Mouse (Mus musculus) cerebellum, adult 2 months (tissue): ENCODE data around the gene Tmod2. TPM values are rescaled to one million over a fixed set of nuclear protein-coding genes. Genes with fewer than 3 reads are reported as not detected.

Experiments used
- DNase-seq, 2 experiments: peaks; one replicate each; pipeline ENCODE4 v3.0.0; 2021
- H3K27ac ChIP-seq: fragments of 200-500 bp; 2 replicates; pipeline ENCODE4 v1.5.1; 2012; ENCODE audit warnings: low read length, control low read depth, inconsistent platforms; ENCODE audit not compliant: insufficient read depth
- H3K27me3 ChIP-seq: fragments of 200-500 bp; 2 replicates; pipeline ENCODE4 v1.6.1; 2012; ENCODE audit warnings: inconsistent platforms, mild to moderate bottlenecking, low read length, moderate library complexity; ENCODE audit not compliant: control insufficient read depth, insufficient read depth
- H3K4me1 ChIP-seq: fragments of 200-500 bp; 2 replicates; pipeline ENCODE4 v1.6.1; 2011; ENCODE audit warnings: low read length; ENCODE audit not compliant: control insufficient read depth, insufficient read depth
- H3K4me3 ChIP-seq: fragments of 200-500 bp; replicated peaks from 2 replicates; pipeline ENCODE3; 2011; ENCODE audit warnings: mild to moderate bottlenecking, low read depth, low read length, control low read depth; ENCODE audit not compliant: insufficient read depth
- CTCF ChIP-seq: fragments of 200-500 bp; IDR thresholded peaks from 2 replicates; pipeline ENCODE4 v1.5.1; 2011; ENCODE audit warnings: low read depth, mild to moderate bottlenecking, control low read depth, low read length, moderate library complexity, borderline replicate concordance; ENCODE audit not compliant: insufficient read depth
- POLR2A ChIP-seq: fragments of 200-500 bp; IDR thresholded peaks from 2 replicates; pipeline ENCODE4 v1.6.1; 2011; ENCODE audit warnings: low read length, control low read depth, borderline replicate concordance; ENCODE audit not compliant: insufficient read depth
- WGBS: fragments of 180-500 bp; shearing (Covaris S2); methylation state at CpG from one replicate; pipeline ENCODE4 v1.1.7; 2018; 5-methylcytosine and 5-hydroxymethylcytosine counted together
- polyA plus RNA-seq: library from polyadenylated mRNA; depleted of rRNA; stranded (reverse); fragments of >200 nt; gene quantifications from 2 replicates; pipeline ENCODE4 v1.2.3, GENCODE M21; 2012

The Tmod2 gene
- polyA plus RNA-seq, 1 experiment: 86.7 TPM

DNA sequence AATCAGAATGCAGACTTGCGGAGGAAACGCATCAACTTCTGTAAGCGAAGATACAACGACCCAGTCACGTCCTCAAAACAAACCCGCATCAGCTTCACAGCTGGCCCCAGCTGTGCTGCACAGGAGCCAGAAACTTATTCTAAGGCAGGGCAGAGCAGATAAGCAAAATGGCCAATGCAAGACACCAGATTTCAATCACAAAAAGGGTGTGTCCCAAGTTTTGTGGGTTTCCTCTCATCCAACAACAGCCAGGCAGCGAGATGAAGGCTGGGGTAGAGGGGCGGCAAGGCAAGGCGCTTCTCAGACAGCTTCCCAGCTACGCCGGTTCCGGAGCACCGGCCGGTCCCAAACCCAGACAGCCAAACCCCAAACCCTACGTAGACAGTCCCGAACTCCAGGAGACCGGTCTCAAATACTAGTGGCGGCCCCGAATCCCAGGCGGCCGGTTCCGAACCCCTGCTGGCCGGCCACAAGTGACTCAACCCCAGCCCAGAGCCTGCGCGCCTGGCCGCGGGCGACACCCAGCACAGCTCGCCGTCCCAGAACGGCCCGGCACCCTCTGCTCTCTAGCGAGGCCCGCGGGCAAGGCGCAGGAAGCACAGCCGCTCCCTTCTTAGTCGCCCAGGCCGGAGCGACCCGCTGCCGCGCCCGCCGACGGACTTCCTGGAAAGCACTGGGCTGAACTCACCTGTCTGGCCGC is 52.2 kb downstream of the Tmod2 start:
- Histone ChIP-seq H3K27ac (peak overlapping the region; percentile 59; the same call in 1 of the 2 replicates), H3K27me3 (no peaks in the 10 kb centered on the region), H3K4me3 (peak overlapping the region; percentile 94), H3K4me1 (no peaks in the 10 kb centered on the region; the same call in 1 of the 2 replicates)
- DNase-seq: no peak
- TF ChIP-seq CTCF: no peak
- no peak for TF ChIP-seq POLR2A
- WGBS: under 1% methylated on average over 47 of the region's 47 CpGs

DNA sequence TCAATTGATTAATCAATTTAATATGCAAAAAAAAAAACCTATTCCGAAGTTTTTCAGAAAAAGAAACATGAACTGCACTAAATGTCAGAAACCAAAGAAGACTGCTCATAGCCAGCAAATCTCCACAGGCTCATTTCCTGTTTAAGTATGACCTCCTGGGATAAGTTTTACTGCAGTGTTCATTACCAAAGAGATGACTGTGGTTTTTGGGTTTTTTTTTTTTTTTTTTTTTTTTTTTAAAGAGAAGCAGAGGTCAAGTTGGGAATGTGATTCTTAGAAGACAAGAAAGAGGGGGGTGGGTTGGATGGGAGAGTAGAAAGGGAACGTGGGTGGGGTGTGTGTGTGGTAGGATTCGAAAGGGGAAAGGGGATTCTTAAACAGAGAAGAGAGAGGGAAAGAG is 52.8 kb downstream of the Tmod2 start:
- DNase-seq: no peak
- 24% methylated on average over 3 of the region's 3 CpGs for WGBS
- Histone ChIP-seq H3K27ac (no peak overlapping the region), H3K4me1 (no peaks in the 10 kb centered on the region; the same call in 1 of the 2 replicates), H3K4me3 (peak overlapping the region; percentile 94), H3K27me3 (no peaks in the 10 kb centered on the region)
- TF ChIP-seq CTCF: no peak
- TF ChIP-seq POLR2A: no peak

DNA sequence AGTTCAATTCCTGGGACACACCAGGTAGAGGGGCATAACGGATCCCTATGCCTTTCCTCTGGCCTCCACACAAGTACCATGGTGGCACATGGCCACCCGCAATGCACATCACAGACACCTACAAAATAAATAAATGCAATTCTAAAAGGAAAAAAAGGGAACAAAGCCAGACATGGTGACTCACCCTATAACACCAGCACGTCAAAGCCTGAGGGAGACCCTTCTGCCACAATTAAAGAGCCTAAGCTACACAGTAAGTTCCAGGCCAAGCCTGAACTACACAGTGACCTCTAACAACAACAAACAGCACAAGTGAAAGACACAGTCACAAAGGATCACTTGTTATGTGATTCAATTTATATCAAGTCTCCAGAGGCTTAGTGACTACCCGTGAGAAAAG is 57.4 kb downstream of the Tmod2 start:
- Histone ChIP-seq H3K27ac (no peak overlapping the region), H3K4me3 (no peak overlapping the region), H3K4me1 (peaks cover 5% of the 10 kb centered on the region; the same call in 1 of the 2 replicates), H3K27me3 (no peaks in the 10 kb centered on the region)
- no peak for DNase-seq
- 73% methylated on average over 4 of the region's 4 CpGs for WGBS
- TF ChIP-seq POLR2A: no peak
- no peak for TF ChIP-seq CTCF

GRCm38 (mm10) chr9:75551342-75551741 is 59.8 kb downstream of the Tmod2 start:
- Histone ChIP-seq H3K4me1 (peaks cover 5% of the 10 kb centered on the region; the same call in 1 of the 2 replicates), H3K27me3 (no peaks in the 10 kb centered on the region), H3K4me3 (no peak overlapping the region), H3K27ac (peak overlapping the region; percentile 13; the same call in 1 of the 2 replicates)
- no peak for TF ChIP-seq POLR2A
- DNase-seq: peak; percentile 52 to 70
- 8% methylated on average over 5 of the region's 5 CpGs for WGBS

- no peak overlapping the region for H3K27ac ChIP-seq
- DNase-seq: no peak
- H3K27me3 ChIP-seq: no peaks in the 10 kb centered on the region
- 67% methylated on average over 8 of the region's 8 CpGs for WGBS
- TF ChIP-seq POLR2A (no peak), CTCF (no peak)
- peaks cover 5% of the 10 kb centered on the region; the same call in 1 of the 2 replicates for H3K4me1 ChIP-seq
- H3K4me3 ChIP-seq: no peak overlapping the region
These were observed 62.1 kb downstream of the Tmod2 start for GRCm38 (mm10) chr9:75549010-75549409.

- no peak for TF ChIP-seq CTCF
- no peak for TF ChIP-seq POLR2A
- peaks cover 2% of the 10 kb centered on the region; the same call in 1 of the 2 replicates for H3K4me1 ChIP-seq
- WGBS: 79% methylated on average over 12 of the region's 12 CpGs
- no peak overlapping the region for H3K4me3 ChIP-seq
- H3K27ac ChIP-seq: 0 out of 2 replicates have a peak overlapping the region, but pooled peaks have one; percentile 6
- no peaks in the 10 kb centered on the region for H3K27me3 ChIP-seq
- DNase-seq: no peak
These were observed 64.1 kb downstream of the Tmod2 start for GRCm38 (mm10) chr9:75546885-75547553.

DNA sequence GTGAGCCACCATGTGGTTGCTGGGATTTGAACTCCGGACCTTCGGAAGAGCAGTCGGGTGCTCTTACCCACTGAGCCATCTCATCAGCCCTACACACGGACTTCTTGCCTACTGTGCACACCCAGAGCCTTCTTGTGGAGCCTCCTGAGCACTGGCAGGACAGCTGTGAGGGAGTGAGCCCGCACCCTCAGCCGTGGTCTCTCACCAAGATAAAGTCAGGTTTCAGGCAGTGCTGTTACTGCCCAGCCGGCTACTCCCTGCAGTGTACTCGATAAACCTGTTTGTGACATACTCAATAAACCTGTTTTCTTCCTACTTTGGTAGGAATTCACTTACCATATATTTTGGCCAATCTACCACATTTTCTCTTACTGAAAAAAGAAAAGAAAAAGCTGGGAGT is 65.6 kb downstream of the Tmod2 start:
- Histone ChIP-seq H3K27me3 (no peaks in the 10 kb centered on the region), H3K27ac (no peak overlapping the region), H3K4me3 (no peak overlapping the region), H3K4me1 (no peaks in the 10 kb centered on the region)
- TF ChIP-seq CTCF (no peak), POLR2A (no peak)
- DNase-seq: no peak
- WGBS: 95% methylated on average over 8 of the region's 8 CpGs

DNA sequence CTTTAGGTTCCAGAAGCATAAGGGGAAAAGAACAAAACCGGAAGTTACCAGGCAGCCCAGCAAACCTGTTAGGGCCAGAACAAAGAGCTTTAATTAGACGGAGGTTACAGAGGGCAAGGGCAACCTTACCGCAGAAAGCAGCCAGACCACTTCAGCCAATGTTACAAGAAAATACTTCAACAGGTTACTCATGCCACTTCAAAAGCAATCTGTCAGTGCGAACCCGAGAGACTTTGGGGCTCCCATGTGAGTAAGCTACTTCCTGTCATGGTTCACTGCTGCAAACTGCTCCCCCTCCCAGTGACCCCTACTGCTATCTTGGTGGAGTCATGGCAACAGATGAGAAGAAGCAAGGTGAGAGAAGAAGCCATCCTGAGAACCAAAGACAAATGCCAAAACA is 69.6 kb downstream of the Tmod2 start:
- DNase-seq: no peak
- H3K27me3 ChIP-seq: no peaks in the 10 kb centered on the region
- no peak for TF ChIP-seq CTCF
- TF ChIP-seq POLR2A: no peak
- H3K4me3 ChIP-seq: no peak overlapping the region
- H3K27ac ChIP-seq: no peak overlapping the region
- WGBS: 34% methylated on average over 5 of the region's 5 CpGs
- H3K4me1 ChIP-seq: no peaks in the 10 kb centered on the region
